Mouse (Mus musculus) natural killer cell, adult 2 months (primary cell): Measurements from ENCODE around the gene Adam33.
"Not testable (repeated sequence)": the region's sequence is repeated elsewhere in the genome, so short reads cannot be mapped to it uniquely, and the experiment has no call there.

ENCODE experiments used
- DNase-seq, 2 experiments: peaks; one replicate each; pipeline ENCODE4 v3.0.0; 2022; ENCODE audit warnings: low spot score in 2 of 2

Adam33 gene

GRCm38 (mm10) chr2:131058672-131059071 lies 4.9 kb downstream of the Adam33 start:
- no peak for DNase-seq

GRCm38 (mm10) chr2:131056191-131056590 lies 7.4 kb downstream of the Adam33 start:
- no peak for DNase-seq

- peak; percentile 30 to 49 for DNase-seq
These were observed 8.0 kb downstream of the Adam33 start for GRCm38 (mm10) chr2:131055631-131056030.

DNA sequence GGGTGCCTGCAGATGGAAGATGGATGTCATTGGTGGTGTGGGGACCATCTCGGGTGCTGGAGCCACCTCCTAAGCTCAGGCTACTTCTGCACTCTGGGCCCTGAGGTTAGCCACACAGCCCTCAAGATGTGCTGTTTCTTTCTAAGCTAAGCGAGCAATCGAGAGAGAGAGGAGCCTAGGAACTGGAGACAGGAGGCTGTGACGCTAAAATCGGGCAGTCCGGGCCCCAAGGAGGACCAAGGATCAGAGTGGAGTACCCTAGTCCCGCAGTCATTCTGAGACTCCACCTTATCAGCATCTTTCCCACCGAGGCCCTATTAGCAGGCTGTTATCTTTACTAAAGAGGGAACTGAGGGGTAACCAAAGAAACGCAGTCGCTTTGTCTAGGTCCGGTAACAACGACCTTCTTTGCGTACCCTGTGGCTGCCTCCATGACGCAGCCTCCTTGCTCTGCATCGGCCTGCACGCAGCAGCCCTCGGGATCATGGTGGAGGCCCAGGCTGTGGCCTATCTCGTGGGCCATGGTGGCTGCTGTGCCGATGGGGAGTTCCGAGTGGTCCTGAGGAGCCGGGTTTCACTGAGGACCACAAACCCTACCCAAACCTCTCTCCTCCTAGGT lies 8.9 kb downstream of the Adam33 start:
- no peak for DNase-seq

- DNase-seq: no peak
These were observed 9.6 kb downstream of the Adam33 start for GRCm38 (mm10) chr2:131053851-131054645.

GRCm38 (mm10) chr2:131052862-131053418 lies 10.7 kb downstream of the Adam33 start:
- no peak for DNase-seq

GRCm38 (mm10) chr2:131052043-131052442 lies 11.6 kb downstream of the Adam33 start:
- DNase-seq: no peak

DNA sequence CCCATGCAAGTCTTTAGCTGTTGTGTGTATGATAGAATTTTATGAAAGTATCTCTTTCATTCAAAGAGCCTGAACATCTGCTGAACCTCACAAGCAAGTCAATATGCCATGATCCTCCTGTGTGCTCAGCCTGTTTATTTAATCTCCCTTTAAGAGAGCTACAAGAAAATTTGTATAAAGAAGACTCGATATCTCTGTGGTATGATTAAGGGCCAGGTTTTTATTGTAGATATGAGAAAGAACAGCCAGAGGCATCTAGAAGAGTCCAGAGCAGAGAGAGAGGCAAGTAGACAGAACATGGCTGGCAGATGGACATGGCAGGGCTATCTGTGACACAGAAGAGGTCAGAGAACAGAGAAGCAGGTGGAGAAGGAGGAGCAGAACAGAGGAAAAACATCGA lies 17.6 kb downstream of the Adam33 start:
- no peak for DNase-seq

- no peak for DNase-seq
These were observed 18.5 kb downstream of the Adam33 start for GRCm38 (mm10) chr2:131044989-131045720.

GRCm38 (mm10) chr2:131044354-131044852 lies 19.2 kb downstream of the Adam33 start:
- no peak for DNase-seq

GRCm38 (mm10) chr2:131042988-131043387 lies 20.6 kb downstream of the Adam33 start, which contains the start of gene Gfra4:
Gfra4 (minus strand) TSS chr2:131043088.
- no peak for DNase-seq

GRCm38 (mm10) chr2:131040854-131041825 lies 22.5 kb downstream of the Adam33 start:
- DNase-seq: no peak

DNA sequence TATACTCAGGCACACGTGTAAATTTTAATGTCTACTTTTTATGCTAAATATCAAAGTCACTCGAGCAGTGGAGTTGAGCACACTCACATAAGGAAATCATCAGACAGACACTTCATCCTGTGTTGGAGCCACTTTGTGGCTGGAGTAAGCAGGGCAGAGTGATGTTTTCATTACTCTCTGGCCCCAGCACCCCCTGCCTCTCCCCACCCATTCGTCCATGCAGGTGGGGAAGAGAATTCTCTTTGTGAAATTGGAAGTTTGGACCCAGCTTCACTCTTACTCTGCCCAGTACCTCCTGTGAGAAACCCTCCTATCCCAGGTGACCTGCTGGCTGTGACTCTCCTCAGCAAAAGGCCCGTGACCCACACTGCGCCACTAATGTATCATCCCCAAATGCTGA lies 24.9 kb downstream of the Adam33 start:
- DNase-seq: no peak

- DNase-seq: no peak
These were observed 25.4 kb downstream of the Adam33 start for GRCm38 (mm10) chr2:131038197-131038596.

- no peak for DNase-seq
These were observed 26.2 kb downstream of the Adam33 start for GRCm38 (mm10) chr2:131037226-131037990.

GRCm38 (mm10) chr2:131036757-131037156 lies 26.9 kb downstream of the Adam33 start:
- DNase-seq: no peak

DNA sequence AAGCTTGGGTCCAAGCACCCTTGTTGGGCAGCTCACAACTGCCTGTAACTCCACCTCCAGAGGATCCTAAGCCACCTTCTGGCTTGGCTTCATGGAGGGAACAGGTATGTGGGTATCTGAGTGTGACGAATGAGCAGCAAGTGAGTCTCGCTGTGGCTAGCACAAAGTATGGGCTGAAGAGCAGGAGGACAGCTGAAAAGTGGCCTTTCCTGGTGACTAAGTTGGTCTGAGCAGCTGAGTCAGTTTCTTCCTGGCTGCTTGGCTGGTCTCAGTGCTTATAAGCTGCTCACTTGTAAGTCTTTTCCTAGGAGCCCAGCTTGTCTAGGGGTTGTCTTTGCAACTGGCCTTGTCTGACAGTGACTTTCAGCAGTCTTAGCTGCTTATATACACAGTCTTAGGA lies 27.3 kb downstream of the Adam33 start:
- no peak for DNase-seq

- DNase-seq: not testable (repeated sequence)
These were observed 32.2 kb downstream of the Adam33 start for GRCm38 (mm10) chr2:131031406-131031805.

DNA sequence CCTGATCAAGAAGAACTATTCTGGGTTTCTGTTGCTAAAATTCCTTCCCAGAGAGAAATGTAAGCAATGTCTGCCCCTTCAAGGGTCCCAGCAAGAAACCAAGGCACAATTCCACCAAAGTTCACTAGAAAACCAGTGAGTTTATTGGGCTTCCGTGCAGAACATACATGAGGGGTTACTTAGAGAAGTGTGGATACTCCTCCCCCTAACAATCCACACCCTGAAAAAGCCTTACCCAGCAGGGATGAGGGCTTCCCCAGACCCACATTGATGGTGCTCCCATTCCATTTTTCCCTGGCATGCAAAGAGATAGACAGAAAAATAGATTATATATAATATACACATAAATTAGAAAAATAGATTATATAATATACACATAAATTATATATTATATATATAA lies 32.6 kb downstream of the Adam33 start:
- no peak for DNase-seq

DNA sequence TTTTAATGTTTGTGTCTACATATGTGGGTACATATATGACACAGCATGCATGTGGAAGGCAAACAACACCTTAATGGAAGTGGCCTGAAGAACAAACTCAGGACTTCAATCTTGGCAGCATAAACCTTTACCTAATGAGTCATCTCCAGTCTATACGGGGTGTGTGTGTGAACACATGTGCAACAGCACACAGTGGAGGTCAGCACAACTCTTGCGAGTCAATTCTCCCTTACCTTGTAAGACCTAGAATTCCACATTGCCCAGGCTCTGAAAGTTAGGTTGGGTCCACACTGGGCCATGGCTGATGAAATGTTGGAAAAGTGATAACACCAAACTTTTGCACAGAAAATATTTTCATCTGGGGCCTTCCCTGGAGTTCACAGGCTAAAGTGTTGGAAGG lies 33.1 kb downstream of the Adam33 start:
- no peak for DNase-seq
